Mouse (Mus musculus) embryonic facial prominence, embryonic 10.5 days (tissue): ENCODE measurements around the gene Acsl4. TPM values are rescaled to one million over a fixed set of nuclear protein-coding genes. Genes with fewer than 3 reads are reported as not detected.

Experiments
- DNase-seq: peaks from one replicate; pipeline ENCODE4 v3.0.0-alpha.2; 2017; ENCODE audit warnings: low spot score
- H3K27ac ChIP-seq: fragments of 300-500 bp; sonication (generic); replicated peaks from 2 replicates; pipeline ENCODE4 v1.5.1; 2016; ENCODE audit warnings: mild to moderate bottlenecking
- H3K27me3 ChIP-seq: fragments of 300-500 bp; sonication (generic); replicated peaks from 2 replicates; pipeline ENCODE4 v1.6.1; 2016; ENCODE audit warnings: low read depth, mild to moderate bottlenecking; ENCODE audit not compliant: poor library complexity, severe bottlenecking
- H3K36me3 ChIP-seq: fragments of 300-500 bp; sonication (generic); replicated peaks from 2 replicates; pipeline ENCODE4 v1.6.1; 2016; ENCODE audit warnings: mild to moderate bottlenecking, moderate library complexity
- H3K4me1 ChIP-seq: fragments of 300-500 bp; sonication (generic); 2 replicates; pipeline ENCODE4 v1.6.1; 2016
- H3K4me3 ChIP-seq: fragments of 300-500 bp; sonication (generic); 2 replicates; pipeline ENCODE4 v1.5.1; 2016; ENCODE audit warnings: mild to moderate bottlenecking, moderate library complexity
- H3K9me3 ChIP-seq: fragments of 300-500 bp; sonication (generic); 2 replicates; pipeline ENCODE4 v1.6.1; 2016; ENCODE audit warnings: mild to moderate bottlenecking
- WGBS: fragments of 180-500 bp; shearing (Covaris S2); methylation state at CpG from one replicate; pipeline ENCODE4 v1.1.7; 2016; 5-methylcytosine and 5-hydroxymethylcytosine counted together
- polyA plus RNA-seq: library from polyadenylated mRNA; unstranded; fragments of >200 nt; fragmentation: Nextera tagmentation; extraction: Ambion mirVana; gene quantifications from 2 replicates; pipeline ENCODE4 v1.2.1, GENCODE M21; 2016

The Acsl4 gene
- polyA plus RNA-seq, 1 experiment from 2014 or later, result 16.0 TPM

DNA sequence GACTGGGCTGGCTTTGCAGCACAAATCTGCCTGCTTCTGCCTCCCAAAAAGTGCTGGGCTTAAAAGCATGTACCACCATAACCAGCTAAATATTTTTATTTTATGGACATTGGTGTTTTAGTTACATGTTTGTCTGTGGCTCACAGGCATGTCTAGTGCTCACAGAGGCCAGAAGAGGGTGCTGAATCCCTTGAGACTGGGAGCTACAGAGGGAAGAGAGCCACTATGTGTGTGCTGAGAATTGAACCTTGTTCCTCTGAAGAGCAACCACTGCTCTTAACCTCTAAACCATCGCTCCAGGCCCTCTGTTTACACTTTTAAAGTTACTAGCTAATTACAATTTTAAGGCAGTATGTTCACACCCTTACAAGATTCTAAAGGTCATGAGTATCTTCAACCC lies 2.7 kb downstream of the Acsl4 start:
- H3K4me3 ChIP-seq, result no peak overlapping the region
- 0 out of 2 replicates have a peak, but pooled peaks cover 3% of the 10 kb centered on the region for H3K4me1 ChIP-seq
- H3K27ac ChIP-seq, result no peak overlapping the region
- no peak for DNase-seq
- H3K27me3 ChIP-seq, result peaks cover 41% of the 10 kb centered on the region
- H3K9me3 ChIP-seq, result no peaks in the 10 kb centered on the region
- 87% methylated on average over 1 of the region's 1 CpGs for WGBS
- no peaks in the 10 kb centered on the region for H3K36me3 ChIP-seq

- 89% methylated on average over 3 of the region's 3 CpGs for WGBS
- H3K9me3 ChIP-seq, result no peaks in the 10 kb centered on the region
These were observed 5.4 kb downstream of the Acsl4 start for GRCm38 (mm10) chrX:142384918-142385317.

DNA sequence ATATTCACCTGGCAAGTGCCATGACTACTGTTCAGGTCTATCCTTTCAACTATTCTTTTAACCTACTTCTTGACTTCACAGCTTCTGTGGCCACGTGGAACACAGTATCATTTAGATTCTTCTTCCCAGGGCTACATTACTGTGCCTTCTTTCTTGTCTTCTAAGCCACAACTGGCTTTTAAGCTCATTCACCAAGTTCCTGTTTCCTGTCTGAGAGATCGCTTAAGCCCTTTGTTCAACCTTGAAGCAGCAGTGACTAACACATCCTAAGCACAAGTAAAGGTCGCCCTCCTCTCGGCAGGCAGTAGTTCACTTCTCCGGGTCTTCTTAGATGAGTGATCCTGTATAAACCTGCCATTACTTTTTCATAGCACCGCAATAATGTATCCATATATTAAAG lies 10.4 kb downstream of the Acsl4 start:
- Histone ChIP-seq H3K4me1 (no peaks in the 10 kb centered on the region), H3K36me3 (no peaks in the 10 kb centered on the region), H3K27ac (no peak overlapping the region), H3K9me3 (no peaks in the 10 kb centered on the region), H3K4me3 (no peak overlapping the region), H3K27me3 (peaks cover 20% of the 10 kb centered on the region; the same call in 1 of the 2 replicates)
- WGBS, result 81% methylated on average over 6 of the region's 6 CpGs
- no peak for DNase-seq

More at GRCm38 (mm10) chrX:142384918-142385317, 5.4 kb downstream of the Acsl4 start:
- Histone ChIP-seq H3K4me3 (no peak overlapping the region), H3K36me3 (no peaks in the 10 kb centered on the region), H3K27me3 (peaks cover 28% of the 10 kb centered on the region), H3K4me1 (0 out of 2 replicates have a peak, but pooled peaks cover 3% of the 10 kb centered on the region), H3K27ac (no peak overlapping the region)
- no peak for DNase-seq

GRCm38 (mm10) chrX:142378048-142378447 lies 12.3 kb downstream of the Acsl4 start:
- 0 out of 2 replicates have a peak, but pooled peaks cover 18% of the 10 kb centered on the region for H3K27me3 ChIP-seq
- DNase-seq, result no peak
- H3K36me3 ChIP-seq, result no peaks in the 10 kb centered on the region
- no peaks in the 10 kb centered on the region for H3K4me1 ChIP-seq
- 85% methylated on average over 6 of the region's 6 CpGs for WGBS
- H3K27ac ChIP-seq, result no peak overlapping the region
- H3K4me3 ChIP-seq, result no peak overlapping the region
- no peaks in the 10 kb centered on the region for H3K9me3 ChIP-seq

GRCm38 (mm10) chrX:142377358-142377757 lies 13.0 kb downstream of the Acsl4 start:
- H3K4me3 ChIP-seq, result no peak overlapping the region
- no peaks in the 10 kb centered on the region for H3K36me3 ChIP-seq
- WGBS, result 91% methylated on average over 3 of the region's 3 CpGs
- no peak overlapping the region for H3K27ac ChIP-seq
- DNase-seq, result no peak
- no peaks in the 10 kb centered on the region for H3K4me1 ChIP-seq
- H3K9me3 ChIP-seq, result no peaks in the 10 kb centered on the region
- 0 out of 2 replicates have a peak, but pooled peaks cover 18% of the 10 kb centered on the region for H3K27me3 ChIP-seq

GRCm38 (mm10) chrX:142376747-142377146 lies 13.6 kb downstream of the Acsl4 start:
- Histone ChIP-seq H3K36me3 (no peaks in the 10 kb centered on the region), H3K27ac (no peak overlapping the region), H3K4me1 (no peaks in the 10 kb centered on the region), H3K27me3 (peaks cover 18% of the 10 kb centered on the region; the same call in 1 of the 2 replicates), H3K4me3 (no peak overlapping the region), H3K9me3 (no peaks in the 10 kb centered on the region)
- no peak for DNase-seq
- WGBS, result 78% methylated on average over 3 of the region's 3 CpGs

DNA sequence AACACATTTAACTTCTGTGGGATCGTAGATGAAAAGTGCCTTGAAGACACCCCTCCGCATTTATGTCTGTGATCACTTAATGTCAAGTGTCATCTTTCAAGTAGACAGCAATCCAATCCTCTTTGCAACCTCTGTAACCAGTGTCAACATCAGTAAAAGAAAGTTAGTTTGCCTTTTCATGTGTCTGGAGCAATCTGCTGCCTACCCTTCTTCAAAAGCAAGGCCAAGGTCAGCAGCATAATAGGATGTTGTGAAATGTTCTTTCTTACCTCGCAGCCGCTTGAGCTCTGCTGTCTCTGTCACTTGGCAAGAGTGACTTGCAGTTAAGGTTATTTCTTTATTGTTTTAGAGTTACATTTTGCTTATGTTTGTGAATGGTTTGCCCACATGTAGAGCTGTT lies 14.8 kb downstream of the Acsl4 start:
- no peak for DNase-seq
- Histone ChIP-seq H3K27me3 (peaks cover 18% of the 10 kb centered on the region; the same call in 1 of the 2 replicates), H3K9me3 (no peaks in the 10 kb centered on the region), H3K36me3 (no peaks in the 10 kb centered on the region), H3K27ac (no peak overlapping the region), H3K4me1 (no peaks in the 10 kb centered on the region), H3K4me3 (no peak overlapping the region)
- 88% methylated on average over 4 of the region's 4 CpGs for WGBS

- peaks cover 2% of the 10 kb centered on the region; the same call in 1 of the 2 replicates for H3K4me1 ChIP-seq
These were observed 17.9 kb downstream of the Acsl4 start for GRCm38 (mm10) chrX:142372393-142372792.

GRCm38 (mm10) chrX:142369935-142370334 lies 20.4 kb downstream of the Acsl4 start:
- no peak for DNase-seq
- 54% methylated on average over 7 of the region's 7 CpGs for WGBS

More at GRCm38 (mm10) chrX:142372393-142372792, 17.9 kb downstream of the Acsl4 start:
- no peaks in the 10 kb centered on the region for H3K36me3 ChIP-seq
- WGBS, result 19% methylated on average over 3 of the region's 3 CpGs
- H3K27me3 ChIP-seq, result peaks cover 4% of the 10 kb centered on the region; the same call in 1 of the 2 replicates
- H3K4me3 ChIP-seq, result no peak overlapping the region
- DNase-seq, result peak; percentile 20
- no peaks in the 10 kb centered on the region for H3K9me3 ChIP-seq
- no peak overlapping the region for H3K27ac ChIP-seq

DNA sequence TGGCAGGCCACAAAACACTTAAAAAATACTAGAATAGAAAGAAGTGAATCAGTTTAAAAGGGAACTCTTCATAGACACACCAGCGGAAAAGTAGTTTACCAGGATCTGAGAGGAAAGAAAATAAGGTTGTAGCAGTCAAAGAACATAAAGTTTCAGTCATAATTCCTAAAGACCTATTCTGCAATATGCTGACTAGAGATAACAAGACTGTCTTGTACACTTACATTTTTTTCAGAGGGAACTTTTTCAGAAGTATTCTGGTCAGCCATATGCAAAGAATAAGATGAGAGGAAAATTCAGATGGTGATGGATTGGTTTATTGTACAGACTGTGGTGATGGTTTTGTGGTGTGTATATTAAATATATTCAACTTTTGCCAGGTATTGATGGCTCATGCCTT lies 26.5 kb downstream of the Acsl4 start:
- H3K9me3 ChIP-seq, result no peaks in the 10 kb centered on the region
- peaks cover 33% of the 10 kb centered on the region for H3K27me3 ChIP-seq
- H3K4me3 ChIP-seq, result no peak overlapping the region
- DNase-seq, result no peak
- WGBS, result 80% methylated on average over 1 of the region's 1 CpGs
- H3K36me3 ChIP-seq, result no peaks in the 10 kb centered on the region
- H3K27ac ChIP-seq, result no peak overlapping the region
- H3K4me1 ChIP-seq, result no peaks in the 10 kb centered on the region

More at GRCm38 (mm10) chrX:142369935-142370334, 20.4 kb downstream of the Acsl4 start:
- peaks cover 2% of the 10 kb centered on the region; the same call in 1 of the 2 replicates for H3K4me1 ChIP-seq
- H3K9me3 ChIP-seq, result no peaks in the 10 kb centered on the region
- H3K27me3 ChIP-seq, result peaks cover 2% of the 10 kb centered on the region
- H3K36me3 ChIP-seq, result no peaks in the 10 kb centered on the region
- no peak overlapping the region for H3K27ac ChIP-seq
- H3K4me3 ChIP-seq, result no peak overlapping the region

DNA sequence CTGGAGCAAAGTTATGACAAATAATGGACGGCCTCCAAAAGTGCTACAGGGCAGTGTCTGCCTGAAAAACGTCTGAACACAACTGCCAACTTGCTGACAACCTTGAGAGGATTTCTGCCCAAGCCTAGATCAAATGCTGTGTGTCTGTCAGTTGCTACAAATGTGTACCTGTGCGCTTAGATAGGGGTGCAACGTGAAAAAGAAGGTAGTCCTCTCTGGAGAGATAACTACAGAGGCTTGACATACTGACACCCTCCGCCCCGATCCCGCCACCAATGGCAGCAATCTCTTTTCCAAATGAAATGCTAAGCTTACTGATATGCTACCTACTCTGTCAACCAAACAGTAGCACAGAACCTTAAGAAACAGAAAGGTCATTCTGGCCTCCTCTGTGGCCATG lies 31.3 kb downstream of the Acsl4 start:
- Histone ChIP-seq H3K36me3 (no peaks in the 10 kb centered on the region), H3K9me3 (no peaks in the 10 kb centered on the region), H3K27ac (no peak overlapping the region), H3K4me3 (no peak overlapping the region), H3K27me3 (peaks cover 40% of the 10 kb centered on the region), H3K4me1 (no peaks in the 10 kb centered on the region)
- no peak for DNase-seq
- WGBS, result 85% methylated on average over 7 of the region's 7 CpGs

DNA sequence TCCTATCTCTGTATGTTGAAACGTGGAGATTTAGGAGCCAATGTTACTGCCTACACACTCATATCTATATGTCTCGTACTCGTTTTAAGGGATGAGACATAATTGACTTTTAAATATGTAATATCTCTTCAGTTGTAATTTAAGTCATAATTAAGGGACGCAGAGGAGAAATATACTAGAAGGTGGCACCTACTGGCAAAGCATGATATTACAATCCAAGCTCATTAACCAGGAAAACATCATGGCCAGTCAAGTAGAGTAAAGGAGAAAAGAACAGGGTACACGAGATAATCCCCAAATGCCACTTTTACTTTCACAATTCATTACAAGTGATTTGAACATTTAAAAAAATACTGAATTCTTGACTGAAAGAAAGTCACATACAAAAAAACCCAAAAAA lies 31.9 kb downstream of the Acsl4 start:
- Histone ChIP-seq H3K27ac (no peak overlapping the region), H3K4me1 (no peaks in the 10 kb centered on the region), H3K4me3 (no peak overlapping the region), H3K27me3 (peaks cover 42% of the 10 kb centered on the region; the same call in 1 of the 2 replicates), H3K9me3 (no peaks in the 10 kb centered on the region), H3K36me3 (no peaks in the 10 kb centered on the region)
- DNase-seq, result no peak
- 82% methylated on average over 5 of the region's 5 CpGs for WGBS

DNA sequence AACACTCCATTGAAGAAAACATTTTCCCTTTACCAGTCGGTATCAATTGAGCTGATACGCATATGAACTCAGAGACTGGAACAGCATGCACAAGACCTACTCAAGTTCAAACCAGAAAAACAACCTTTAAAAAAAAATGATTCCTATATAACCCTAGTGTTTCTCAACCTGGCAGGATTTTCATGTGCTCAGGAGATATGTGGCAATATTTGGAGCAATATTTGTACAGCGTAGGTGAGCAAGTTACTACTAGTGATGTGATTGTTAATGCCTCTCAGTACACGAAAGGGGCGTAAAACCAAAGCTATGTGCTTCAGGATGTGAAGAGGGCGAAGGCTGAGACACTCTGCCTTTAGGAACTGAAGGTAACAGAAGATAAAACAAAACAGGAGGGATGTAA lies 54.1 kb downstream of the Acsl4 start:
- Histone ChIP-seq H3K4me3 (no peak overlapping the region), H3K27ac (no peak overlapping the region), H3K27me3 (peaks cover 24% of the 10 kb centered on the region; the same call in 1 of the 2 replicates), H3K36me3 (peaks cover 7% of the 10 kb centered on the region), H3K4me1 (no peaks in the 10 kb centered on the region), H3K9me3 (no peaks in the 10 kb centered on the region)
- 90% methylated on average over 6 of the region's 6 CpGs for WGBS
- DNase-seq, result no peak
